Mouse (Mus musculus): Measurements from ENCODE around the gene Sema3d. TPM values are rescaled to one million over a fixed set of nuclear protein-coding genes. Genes with fewer than 3 reads are reported as not detected.

Sema3d gene
- polyA plus RNA-seq, 1 experiment from 2014 or later = 1.2 TPM

DNA sequence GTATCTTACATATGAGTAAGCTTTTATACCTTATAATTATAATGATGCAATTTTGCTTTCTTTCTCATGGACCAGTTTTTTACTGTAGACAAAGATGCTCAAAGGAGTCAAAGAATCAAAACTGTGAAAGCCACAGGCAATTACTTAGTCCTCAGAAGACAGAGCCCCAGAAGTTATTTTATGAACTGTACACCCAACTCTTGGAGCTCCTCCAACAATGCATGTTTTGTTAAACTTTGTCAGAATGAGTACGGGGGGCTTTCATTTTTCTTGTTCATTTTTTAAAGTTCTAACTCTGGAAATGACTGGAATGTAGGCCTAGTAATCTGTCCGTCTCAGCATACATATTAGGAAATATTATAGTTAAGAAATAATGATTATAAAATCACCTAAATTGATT is 16.1 kb downstream of the Sema3d start:
- no peak for ATAC-seq
- no peak overlapping the region for H3K4me2 ChIP-seq (ENCODE audit: low read depth, low read length)
- TF ChIP-seq EP300 (IDR thresholded peaks at IDR 0.05; ENCODE audit: low read depth) (no peak), CTCF (IDR thresholded peaks at IDR 0.05; ENCODE audit: low read depth) (no peak)
- H3K9ac ChIP-seq (replicated peaks) = no peak overlapping the region
- no peaks in the 10 kb centered on the region for H3K9me3 ChIP-seq (ENCODE audit: low read length)
- DNase-seq = no peak
- WGBS (ENCODE audit: insufficient replicate concordance) = 75% methylated on average over 2 of the region's 2 CpGs
- H3K27me3 ChIP-seq (ENCODE audit: insufficient read depth, low read length) = no peaks in the 10 kb centered on the region
- no peak overlapping the region for H3K4me3 ChIP-seq (ENCODE audit: low read depth, low read length)
- H3K4me1 ChIP-seq (ENCODE audit: insufficient read depth) = no peaks in the 10 kb centered on the region
- H3K27ac ChIP-seq (ENCODE audit: low read depth) = no peak overlapping the region
- no peaks in the 10 kb centered on the region for H3K36me3 ChIP-seq (replicated peaks; ENCODE audit: insufficient read depth, low read length)

DNA sequence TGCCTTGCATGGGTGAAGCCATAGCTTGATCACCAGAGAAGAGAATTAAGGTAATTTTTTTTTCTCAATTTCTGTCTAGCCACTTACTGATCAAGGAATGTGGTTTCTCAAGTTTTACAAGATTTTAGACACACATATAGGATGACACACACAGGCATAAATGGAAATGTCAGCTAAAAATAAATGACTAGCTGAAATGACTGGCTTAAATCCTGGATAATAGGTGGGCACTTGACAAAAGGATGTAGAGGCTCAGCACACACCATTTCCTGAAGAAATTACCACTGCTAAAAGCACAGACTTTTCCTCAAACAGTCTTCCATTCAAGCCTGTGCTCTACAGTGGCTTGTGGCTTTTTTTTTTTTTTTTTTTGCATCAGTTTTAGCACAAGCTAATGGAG is 21.0 kb downstream of the Sema3d start:
- Histone ChIP-seq H3K4me3 (ENCODE audit: low read depth, low read length) (no peak overlapping the region), H3K27ac (ENCODE audit: low read depth) (no peak overlapping the region), H3K27me3 (ENCODE audit: insufficient read depth, low read length) (no peaks in the 10 kb centered on the region), H3K9ac (replicated peaks) (no peak overlapping the region), H3K4me1 (ENCODE audit: insufficient read depth) (no peaks in the 10 kb centered on the region), H3K9me3 (ENCODE audit: low read length) (no peaks in the 10 kb centered on the region), H3K4me2 (ENCODE audit: low read depth, low read length) (no peak overlapping the region), H3K36me3 (replicated peaks; ENCODE audit: insufficient read depth, low read length) (no peaks in the 10 kb centered on the region)
- TF ChIP-seq EP300 (IDR thresholded peaks at IDR 0.05; ENCODE audit: low read depth) (no peak), CTCF (IDR thresholded peaks at IDR 0.05; ENCODE audit: low read depth) (no peak)
- DNase-seq (no peak), ATAC-seq (no peak)

DNA sequence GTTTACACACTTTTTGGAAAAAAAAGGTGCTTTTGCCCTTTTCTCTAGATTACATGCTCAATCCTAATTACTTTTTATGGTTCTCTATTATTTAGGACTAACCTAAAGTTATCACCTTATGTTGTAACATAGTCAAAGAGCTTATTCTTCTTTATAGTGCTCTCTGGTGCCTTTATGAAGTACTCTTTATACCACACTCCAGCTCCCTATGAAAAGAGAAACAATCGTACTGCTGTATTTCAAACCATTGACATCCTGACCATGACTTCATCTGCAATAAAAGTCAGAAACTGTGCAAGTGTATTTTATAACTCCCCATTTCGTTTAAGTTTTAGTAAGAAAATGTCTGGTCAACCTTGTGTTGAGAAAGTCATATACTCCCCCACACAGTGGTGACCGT is 29.4 kb downstream of the Sema3d start:
- H3K4me2 ChIP-seq (ENCODE audit: low read depth, low read length) = no peak overlapping the region
- no peaks in the 10 kb centered on the region for H3K36me3 ChIP-seq (replicated peaks; ENCODE audit: insufficient read depth, low read length)
- no peaks in the 10 kb centered on the region for H3K9me3 ChIP-seq (ENCODE audit: low read length)
- no peak overlapping the region for H3K9ac ChIP-seq (replicated peaks)
- 65% methylated on average over 3 of the region's 3 CpGs for WGBS (ENCODE audit: insufficient replicate concordance)
- no peak overlapping the region for H3K27ac ChIP-seq (ENCODE audit: low read depth)
- H3K4me1 ChIP-seq (ENCODE audit: insufficient read depth) = no peaks in the 10 kb centered on the region
- DNase-seq (no peak), ATAC-seq (no peak)
- no peak for TF ChIP-seq EP300 (IDR thresholded peaks at IDR 0.05; ENCODE audit: low read depth)
- TF ChIP-seq CTCF (IDR thresholded peaks at IDR 0.05; ENCODE audit: low read depth) = no peak
- no peak overlapping the region for H3K4me3 ChIP-seq (ENCODE audit: low read depth, low read length)
- no peaks in the 10 kb centered on the region for H3K27me3 ChIP-seq (ENCODE audit: insufficient read depth, low read length)

DNA sequence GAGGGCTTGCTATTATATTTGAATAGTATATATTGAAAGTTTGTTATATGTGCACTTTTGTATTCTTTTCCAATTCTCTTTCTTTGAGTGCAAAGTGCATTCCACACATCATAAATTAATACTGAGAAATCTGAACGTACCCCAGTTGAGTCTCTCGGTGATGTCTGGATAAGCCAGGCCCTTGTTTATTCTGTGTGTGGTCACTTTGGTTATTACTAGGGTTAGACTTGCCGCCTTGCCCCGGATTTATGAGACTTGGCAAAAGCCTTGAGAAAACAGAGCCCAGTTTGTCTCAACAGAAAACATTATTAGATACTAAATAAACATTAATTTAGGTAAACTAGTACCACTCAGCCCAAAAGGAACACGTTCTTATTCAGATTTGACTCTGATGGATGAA is 40.1 kb downstream of the Sema3d start:
- WGBS (ENCODE audit: insufficient replicate concordance) = 70% methylated on average over 5 of the region's 5 CpGs
- H3K27ac ChIP-seq (ENCODE audit: low read depth) = no peak overlapping the region
- no peak overlapping the region for H3K4me3 ChIP-seq (ENCODE audit: low read depth, low read length)
- no peaks in the 10 kb centered on the region for H3K9me3 ChIP-seq (ENCODE audit: low read length)
- no peaks in the 10 kb centered on the region for H3K27me3 ChIP-seq (ENCODE audit: insufficient read depth, low read length)
- no peak for DNase-seq
- no peak overlapping the region for H3K9ac ChIP-seq (replicated peaks)
- ATAC-seq = no peak
- TF ChIP-seq CTCF (IDR thresholded peaks at IDR 0.05; ENCODE audit: low read depth) (no peak), EP300 (IDR thresholded peaks at IDR 0.05; ENCODE audit: low read depth) (no peak)
- no peak overlapping the region for H3K4me2 ChIP-seq (ENCODE audit: low read depth, low read length)
- no peaks in the 10 kb centered on the region for H3K4me1 ChIP-seq (ENCODE audit: insufficient read depth)
- no peaks in the 10 kb centered on the region for H3K36me3 ChIP-seq (replicated peaks; ENCODE audit: insufficient read depth, low read length)

DNA sequence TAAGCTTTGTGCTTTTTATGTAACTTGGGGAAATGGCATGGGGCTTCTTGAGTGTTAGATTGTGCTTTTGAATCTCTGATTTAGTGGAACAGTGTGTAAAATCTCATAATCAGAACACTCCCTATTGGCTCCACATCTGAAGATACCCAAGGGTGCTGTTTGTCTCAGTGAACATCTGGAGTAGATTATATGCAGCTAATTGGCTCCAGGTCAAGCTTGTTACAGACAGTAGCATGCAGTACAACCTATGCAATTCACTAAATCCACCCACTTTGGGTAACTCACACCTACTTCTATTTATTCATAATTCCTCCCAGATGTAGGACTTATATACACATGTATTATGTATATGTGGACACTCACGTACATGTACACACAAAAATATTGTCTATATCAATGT is 58.6 kb downstream of the Sema3d start:
- Histone ChIP-seq H3K4me1 (ENCODE audit: insufficient read depth) (no peaks in the 10 kb centered on the region), H3K4me3 (ENCODE audit: low read depth, low read length) (no peak overlapping the region), H3K27ac (ENCODE audit: low read depth) (no peak overlapping the region), H3K9me3 (ENCODE audit: low read length) (no peaks in the 10 kb centered on the region), H3K9ac (replicated peaks) (no peak overlapping the region), H3K27me3 (ENCODE audit: insufficient read depth, low read length) (no peaks in the 10 kb centered on the region), H3K4me2 (ENCODE audit: low read depth, low read length) (no peak overlapping the region), H3K36me3 (replicated peaks; ENCODE audit: insufficient read depth, low read length) (no peaks in the 10 kb centered on the region)
- no peak for DNase-seq
- ATAC-seq = no peak
- TF ChIP-seq CTCF (IDR thresholded peaks at IDR 0.05; ENCODE audit: low read depth) (no peak), EP300 (IDR thresholded peaks at IDR 0.05; ENCODE audit: low read depth) (no peak)
- WGBS (ENCODE audit: insufficient replicate concordance) = 63% methylated on average over 1 of the region's 1 CpGs

DNA sequence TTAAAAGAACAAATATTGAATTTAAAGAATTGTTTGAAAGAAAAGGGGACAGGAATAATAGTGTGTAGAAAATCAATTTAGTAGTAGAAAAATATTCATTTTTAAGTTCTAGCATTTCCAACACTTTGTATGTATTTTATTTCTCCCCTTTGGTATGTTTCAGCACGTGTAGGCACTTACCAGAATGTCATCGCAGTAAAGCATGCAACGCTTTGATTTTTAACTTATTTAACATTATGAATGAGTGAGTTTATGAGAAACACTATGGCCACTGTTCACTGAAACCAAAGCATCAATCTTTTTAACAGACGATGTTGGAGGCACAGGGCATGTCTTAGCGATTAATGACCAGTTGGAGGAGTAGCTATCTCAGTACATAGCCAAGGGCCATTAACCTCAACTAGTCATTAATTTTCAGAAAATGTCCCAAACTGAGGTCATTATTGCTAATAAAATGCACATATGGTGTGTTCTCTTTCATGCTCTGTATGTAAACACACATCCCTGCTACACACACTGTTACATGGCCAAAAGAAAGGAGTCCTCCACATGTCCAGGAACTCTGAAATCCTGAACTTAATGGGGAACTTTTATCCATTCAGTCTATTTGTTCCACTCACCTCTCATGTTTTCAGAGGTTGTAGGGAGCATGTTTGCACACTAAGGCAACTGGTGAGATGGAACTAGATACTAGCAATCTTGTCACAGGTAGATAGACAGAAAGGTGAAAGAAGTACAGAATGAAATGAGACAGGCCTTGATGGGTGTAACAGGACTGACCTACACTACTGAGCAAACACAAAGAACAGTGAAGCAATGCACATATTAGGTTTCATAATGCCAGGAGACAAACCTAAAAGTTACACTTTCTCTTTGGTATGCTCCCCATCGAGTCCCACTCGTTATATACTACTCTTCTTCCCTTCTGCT is 59.3 kb downstream of the Sema3d start:
- no peak overlapping the region for H3K9ac ChIP-seq (replicated peaks)
- H3K4me2 ChIP-seq (ENCODE audit: low read depth, low read length) = no peak overlapping the region
- ATAC-seq (no peak), DNase-seq (no peak)
- no peaks in the 10 kb centered on the region for H3K4me1 ChIP-seq (ENCODE audit: insufficient read depth)
- no peak overlapping the region for H3K27ac ChIP-seq (ENCODE audit: low read depth)
- no peaks in the 10 kb centered on the region for H3K36me3 ChIP-seq (replicated peaks; ENCODE audit: insufficient read depth, low read length)
- no peaks in the 10 kb centered on the region for H3K27me3 ChIP-seq (ENCODE audit: insufficient read depth, low read length)
- no peaks in the 10 kb centered on the region for H3K9me3 ChIP-seq (ENCODE audit: low read length)
- no peak for TF ChIP-seq CTCF (IDR thresholded peaks at IDR 0.05; ENCODE audit: low read depth)
- no peak for TF ChIP-seq EP300 (IDR thresholded peaks at IDR 0.05; ENCODE audit: low read depth)
- WGBS (ENCODE audit: insufficient replicate concordance) = 76% methylated on average over 7 of the region's 7 CpGs
- H3K4me3 ChIP-seq (ENCODE audit: low read depth, low read length) = no peak overlapping the region
